Mouse (Mus musculus): Measurements from ENCODE around the gene Tmsb15a.
A peak's percentile ranks its signal among the peaks of the same experiment; 100 is the strongest.
"Not testable (repeated sequence)": the region's sequence is repeated elsewhere in the genome, so short reads cannot be mapped to it uniquely, and the experiment has no call there.

Tmsb15a gene

DNA sequence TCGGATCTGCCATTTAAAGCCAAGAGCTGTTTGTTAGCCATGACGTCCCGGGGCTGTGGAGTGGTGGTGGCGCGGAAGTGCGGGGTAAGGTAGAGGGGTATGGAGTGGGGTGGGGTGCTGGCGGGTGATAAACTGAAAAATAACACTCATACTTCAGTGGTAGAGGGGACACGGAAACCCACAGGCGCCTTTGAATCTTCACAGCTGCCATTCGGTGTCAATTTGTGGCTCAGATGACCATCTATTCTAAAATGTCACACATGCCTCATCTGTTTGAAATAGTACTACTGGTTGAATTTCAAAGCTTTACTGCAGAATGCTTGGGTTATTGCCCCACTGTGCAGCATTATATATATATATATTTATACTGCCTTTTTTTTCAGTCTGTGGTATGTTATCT is at the start of gene Tmsb15a:
Gene Tmsb15a (minus strand): TSS at position 101 of the 400 bp plus-strand sequence.
- DNase-seq (ENCODE audit: low spot score in 2 of 2): no peak

DNA sequence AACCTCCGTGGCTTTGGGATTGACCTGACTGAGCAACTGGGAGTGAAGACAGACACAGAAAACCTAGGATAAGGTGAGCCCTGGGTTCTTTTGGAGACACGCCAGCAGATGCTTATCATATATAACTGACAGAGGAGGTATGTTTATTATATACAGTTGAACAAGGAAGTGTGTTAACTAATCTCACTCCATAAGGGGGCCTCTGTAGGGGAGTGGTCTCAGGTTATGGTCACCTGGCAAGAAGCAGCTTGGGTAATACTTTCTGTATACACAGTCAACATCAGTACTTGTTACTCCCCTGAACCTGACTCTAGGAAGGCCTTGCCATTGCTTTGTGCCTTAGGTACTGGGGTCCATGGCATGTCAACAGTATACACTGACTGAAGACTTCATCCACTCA is 43.5 kb upstream of the Tmsb15a start:
- DNase-seq (ENCODE audit: low spot score in 2 of 2): no peak

DNA sequence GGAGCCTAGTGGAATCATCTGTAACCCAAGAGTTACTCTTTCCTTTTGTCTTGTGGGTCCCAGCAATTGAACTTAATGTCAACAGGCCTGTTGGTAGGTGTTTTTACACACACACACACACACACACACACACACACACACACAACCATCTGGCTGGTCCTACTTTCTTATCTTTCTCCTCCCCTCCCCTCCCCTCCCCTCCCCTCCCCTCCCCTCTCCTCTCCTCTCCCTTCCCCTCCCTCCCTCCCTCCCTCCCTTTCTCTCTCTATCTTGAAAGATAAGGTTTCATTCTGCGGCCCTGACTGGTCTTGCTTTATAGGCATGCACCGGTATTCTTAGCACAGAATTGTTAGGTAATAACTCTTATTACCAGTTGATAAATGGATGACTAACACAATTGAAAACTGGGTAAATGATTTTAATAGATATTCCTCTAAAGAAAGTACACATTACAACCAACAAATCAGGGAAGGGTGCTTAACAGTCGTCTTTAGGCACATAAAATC is 43.0 kb upstream of the Tmsb15a start:
- no peak for DNase-seq (ENCODE audit: low spot score in 2 of 2)

DNA sequence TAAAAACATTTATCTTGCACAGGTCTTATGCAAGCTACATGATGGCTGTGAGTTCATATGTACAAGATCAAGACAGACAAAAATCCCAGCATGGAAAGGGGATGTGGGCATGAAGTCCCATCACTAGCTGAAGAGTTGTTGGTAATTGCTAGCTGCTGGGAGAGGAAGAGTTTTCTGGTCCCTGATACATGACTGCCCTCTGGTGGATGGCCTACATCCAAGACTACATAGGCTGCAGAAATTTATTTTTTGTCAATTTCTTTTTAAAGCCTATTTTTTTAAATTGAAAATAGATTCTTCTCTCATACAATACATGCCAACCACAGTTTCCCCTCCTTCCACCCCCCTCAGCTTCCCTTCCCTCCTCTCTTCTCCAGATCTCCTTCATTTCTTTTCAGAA is 36.6 kb upstream of the Tmsb15a start:
- DNase-seq (ENCODE audit: low spot score in 2 of 2): no peak

DNA sequence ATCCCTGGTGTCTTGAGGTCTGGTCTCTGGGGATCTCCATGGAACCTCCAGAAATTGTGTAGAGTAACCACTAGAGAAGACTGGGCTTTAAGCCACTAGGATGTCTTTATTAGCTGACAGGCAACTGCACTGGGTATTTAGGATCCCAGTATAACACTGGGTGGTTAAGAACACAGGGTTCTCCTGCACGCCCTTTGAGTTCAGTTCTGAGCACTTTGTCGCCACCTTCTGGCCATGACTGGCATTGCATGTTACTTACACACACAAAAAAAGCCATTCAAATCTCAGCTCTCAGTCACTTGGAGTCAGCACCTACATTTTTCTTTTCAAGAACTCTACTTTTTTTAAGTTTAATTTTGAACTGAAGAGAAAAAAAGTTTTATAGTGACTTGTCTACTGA is 27.8 kb upstream of the Tmsb15a start:
- peak; percentile 25 to 58 for DNase-seq (ENCODE audit: low spot score in 2 of 2)

DNA sequence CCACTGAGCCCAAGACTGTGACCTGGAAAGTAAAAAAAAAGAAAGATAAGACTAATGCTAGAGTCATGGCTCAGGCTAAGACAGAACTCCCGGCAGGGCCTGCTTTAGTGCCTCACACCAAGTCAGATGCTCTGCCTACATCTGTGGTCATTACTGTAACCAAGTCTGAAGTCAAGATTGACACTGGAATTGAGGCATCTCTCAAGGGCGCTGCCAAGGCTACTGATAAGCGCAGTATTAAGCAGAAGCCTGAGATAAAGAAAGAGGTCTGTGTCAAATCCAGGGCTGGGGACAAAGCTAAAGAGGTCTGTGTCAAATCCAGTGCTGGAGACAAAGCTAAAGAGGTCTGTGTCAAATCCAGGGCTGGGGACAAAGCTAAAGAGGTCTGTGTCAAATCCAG is 20.3 kb upstream of the Tmsb15a start:
- DNase-seq (ENCODE audit: low spot score in 2 of 2): not testable (repeated sequence)

DNA sequence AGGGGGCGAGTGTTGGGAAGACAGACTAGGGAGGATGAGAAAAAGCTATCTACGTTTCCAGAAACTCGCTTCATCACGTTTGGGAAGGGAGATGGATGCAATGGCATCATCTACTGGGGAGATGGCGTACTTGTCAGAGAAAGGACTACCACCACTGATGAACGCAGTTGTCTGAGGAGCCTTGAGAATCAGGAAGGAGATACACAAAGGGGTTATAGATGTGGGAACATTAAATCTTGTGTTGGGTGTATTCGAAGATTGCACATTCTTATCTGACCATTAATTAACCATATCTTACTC is 17.9 kb upstream of the Tmsb15a start:
- no peak for DNase-seq (ENCODE audit: low spot score in 2 of 2)

DNA sequence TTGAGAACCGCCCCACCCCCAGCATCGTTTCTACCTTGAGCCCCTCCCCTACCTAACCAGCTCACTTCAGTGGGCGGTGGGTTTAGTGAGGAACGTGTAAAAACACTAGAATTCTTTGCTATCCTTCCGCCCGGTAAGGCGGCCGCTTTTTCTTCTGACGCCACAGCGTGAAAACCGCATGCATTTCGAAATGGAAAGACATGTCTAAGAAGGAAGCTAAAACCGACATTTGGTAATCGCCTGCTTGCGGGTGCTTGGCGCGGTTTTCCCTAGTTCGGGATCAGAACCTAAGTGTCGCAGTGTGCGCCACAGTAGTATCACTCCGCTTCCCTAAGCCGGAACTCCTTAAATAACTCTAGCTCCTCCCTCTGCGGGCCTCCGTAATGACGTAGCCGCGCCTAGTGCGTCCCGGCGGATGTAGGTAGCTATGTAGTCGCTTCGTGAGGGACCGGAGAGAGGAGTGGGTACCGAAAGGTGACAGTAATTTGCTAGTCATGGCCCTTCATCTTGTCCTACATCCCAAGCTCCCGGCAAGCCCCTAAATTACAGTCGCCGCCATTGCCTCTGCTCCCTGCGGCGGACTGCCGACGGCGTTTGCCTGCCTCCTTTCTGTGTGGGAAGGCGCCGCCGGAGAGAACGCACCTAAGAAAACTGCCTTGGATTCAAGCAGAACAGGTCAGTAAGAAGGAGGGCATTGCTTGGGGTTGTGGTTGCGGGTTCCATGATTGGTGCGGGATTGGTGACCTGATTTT is 17.4 kb upstream of the Tmsb15a start, which contains the start of the genes Armcx5 and Gprasp1:
Gene Armcx5 (plus strand): TSS at position 430 of the 752 bp plus-strand sequence.
Gene Gprasp1 (plus strand): TSS at position 430 of the 752 bp plus-strand sequence.
- peak; percentile 85 to 87 for DNase-seq (ENCODE audit: low spot score in 2 of 2)

DNA sequence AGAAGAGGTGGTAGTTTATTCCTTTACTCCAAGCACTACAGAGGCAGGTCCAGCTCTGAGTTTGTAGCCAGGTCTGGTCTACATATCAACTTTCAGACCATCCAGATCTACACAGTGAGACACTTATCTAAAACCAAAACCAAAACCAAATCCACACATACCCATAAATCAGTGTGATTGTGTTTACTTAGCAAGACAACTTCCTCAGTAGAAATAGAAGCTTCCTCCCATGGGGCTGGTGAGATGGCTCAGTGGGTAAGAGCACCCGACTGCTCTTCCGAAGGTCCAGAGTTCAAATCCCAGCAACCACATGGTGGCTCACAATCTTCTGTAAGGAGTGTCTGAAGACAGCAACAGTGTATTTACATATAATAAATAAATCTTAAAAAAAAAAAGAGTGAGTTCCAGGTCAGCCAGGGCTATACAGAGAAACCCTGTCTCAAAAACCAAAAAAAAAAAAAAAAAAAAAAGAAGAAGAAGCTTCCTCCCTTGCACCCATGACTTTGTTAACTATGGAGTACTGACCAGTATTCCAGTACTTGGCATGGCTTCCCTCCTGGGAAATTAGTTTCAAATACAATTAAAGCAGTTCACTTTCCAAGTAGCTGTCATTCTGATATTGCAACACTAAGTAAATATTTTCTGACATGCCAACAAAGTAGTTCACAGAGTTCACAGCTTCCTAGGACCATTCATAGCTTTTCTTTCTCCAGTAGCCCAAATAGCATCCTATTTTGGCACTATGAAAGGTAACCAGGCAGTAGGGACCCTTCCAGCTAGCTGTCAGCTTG is 13.9 kb upstream of the Tmsb15a start:
- DNase-seq (ENCODE audit: low spot score in 2 of 2): no peak

DNA sequence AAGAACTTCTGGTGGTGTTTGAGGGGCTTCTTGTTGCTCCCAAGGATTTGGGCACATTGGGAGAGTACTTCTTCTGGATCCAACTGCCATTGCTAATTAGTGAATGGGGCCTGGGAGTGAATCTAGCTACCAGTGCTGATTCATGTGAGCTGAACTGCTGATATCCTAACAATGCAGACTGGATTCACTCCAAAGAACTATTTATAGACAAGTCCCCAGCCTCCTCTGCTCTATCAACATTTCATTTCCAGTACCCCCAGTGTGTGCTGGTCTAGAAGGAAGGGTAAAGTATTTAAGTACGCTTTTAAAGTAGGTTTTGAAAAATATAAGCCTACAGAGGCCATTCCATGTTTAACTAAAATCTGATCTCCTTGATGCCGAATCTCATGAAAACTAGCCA is 12.2 kb downstream of the Tmsb15a start:
- no peak for DNase-seq (ENCODE audit: low spot score in 2 of 2)

DNA sequence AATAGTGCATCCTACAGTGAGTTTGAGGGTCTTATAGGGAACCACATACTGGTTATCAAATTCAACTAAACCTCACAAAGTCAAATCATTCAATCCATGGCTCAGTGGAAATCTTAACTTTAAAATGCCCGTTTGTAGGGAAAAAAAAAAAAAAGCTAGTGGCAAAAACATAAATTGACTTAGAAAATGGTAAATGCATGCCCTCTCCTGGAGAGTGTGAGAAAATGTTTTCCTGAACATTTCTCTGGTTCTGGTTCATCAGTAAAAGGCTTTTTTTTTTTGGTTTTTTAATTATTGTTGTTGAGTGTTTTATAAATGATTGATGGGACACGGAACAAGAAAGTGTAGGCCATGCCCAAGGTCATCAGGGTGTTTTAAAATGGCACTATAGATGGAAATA is 20.7 kb downstream of the Tmsb15a start:
- DNase-seq (ENCODE audit: low spot score in 2 of 2): no peak

DNA sequence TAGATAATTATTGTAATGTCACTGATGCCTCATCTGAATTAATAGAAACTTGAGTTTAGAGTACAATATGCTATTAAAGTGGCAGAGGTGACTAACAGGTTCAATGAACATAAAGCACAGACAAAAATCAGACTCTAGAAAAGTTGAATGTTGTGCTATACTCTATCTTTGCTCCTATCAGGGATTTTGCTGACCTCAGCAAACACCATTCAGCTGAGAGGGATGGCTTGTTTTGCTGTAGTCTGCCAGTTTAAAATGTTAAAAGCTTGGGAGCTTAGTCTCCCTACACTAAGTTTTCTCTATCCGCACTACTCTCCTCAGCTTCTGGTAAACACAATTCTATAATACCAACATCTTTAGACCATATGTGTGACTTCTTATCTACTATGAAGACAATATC is 21.9 kb downstream of the Tmsb15a start:
- no peak for DNase-seq (ENCODE audit: low spot score in 2 of 2)

DNA sequence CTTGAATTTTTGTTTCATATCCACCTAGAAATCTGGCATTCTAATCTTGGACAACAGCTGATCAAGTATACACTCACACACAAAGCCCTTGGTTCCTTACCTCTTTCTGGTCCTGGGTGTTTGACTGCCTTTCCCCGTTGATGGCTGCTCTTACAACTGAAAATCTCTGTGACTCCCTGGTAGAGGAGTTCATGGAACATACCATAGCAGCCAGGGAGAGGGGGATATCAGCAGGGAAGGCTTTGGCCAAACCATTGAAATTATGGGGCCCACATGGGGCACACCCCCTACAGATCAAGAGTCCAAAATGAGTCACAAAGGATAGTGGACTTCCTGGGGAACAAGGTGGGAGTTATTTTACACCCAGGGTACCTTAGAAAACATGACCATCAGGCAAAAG is 31.4 kb downstream of the Tmsb15a start, which contains the start of gene Tcp11x2:
Gene Tcp11x2 (minus strand): TSS at position 158 of the 400 bp plus-strand sequence.
- no peak for DNase-seq (ENCODE audit: low spot score in 2 of 2)

DNA sequence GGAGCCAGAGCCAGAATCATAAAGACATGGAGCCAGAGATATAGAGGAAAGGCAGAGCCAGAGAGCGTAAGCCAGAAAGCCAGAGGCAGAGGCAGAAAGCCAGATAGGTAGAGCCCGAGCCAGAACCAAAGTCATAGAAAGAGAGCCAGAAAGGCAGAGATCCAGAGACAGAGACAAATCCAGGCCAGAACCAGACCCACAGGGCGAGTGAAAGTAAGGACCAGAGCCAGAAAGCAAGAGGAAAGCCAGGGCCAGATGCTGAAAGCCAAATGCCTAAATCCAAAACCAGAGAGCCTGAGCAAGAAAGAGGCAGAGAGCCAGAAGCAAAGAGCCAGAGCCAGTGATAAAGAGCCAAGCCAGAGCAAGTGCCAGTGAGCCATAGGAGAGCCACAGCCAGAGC is 37.3 kb downstream of the Tmsb15a start:
- no peak for DNase-seq (ENCODE audit: low spot score in 2 of 2)

DNA sequence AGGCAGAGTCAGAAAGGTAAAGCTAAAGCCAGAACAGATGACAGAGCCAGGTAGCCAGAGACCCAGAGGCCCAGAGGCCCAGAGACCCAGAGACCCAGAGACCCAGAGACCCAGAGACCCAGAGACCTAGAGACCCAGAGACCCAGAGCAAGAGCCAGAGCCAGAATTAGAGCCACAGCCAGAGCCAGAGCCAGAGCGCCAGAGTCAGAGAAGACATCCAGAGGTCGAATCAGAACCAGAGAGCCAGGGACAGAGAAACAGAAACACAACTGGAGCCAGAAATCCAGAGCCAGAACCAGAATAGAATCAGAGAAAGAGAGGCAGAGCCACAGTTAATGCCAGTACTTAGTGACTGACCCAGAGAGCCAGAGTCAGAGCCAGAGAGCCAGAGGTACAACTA is 43.2 kb downstream of the Tmsb15a start:
- DNase-seq (ENCODE audit: low spot score in 2 of 2): no peak
